Mouse (Mus musculus) forebrain, embryonic 16.5 days (tissue): Measurements from ENCODE around the gene Rab25. TPM values are rescaled to one million over a fixed set of nuclear protein-coding genes. Genes with fewer than 3 reads are reported as not detected.
A peak's percentile ranks its signal among the peaks of the same experiment; 100 is the strongest.

Source experiments
- ATAC-seq: fragments of 200-750 bp; cut with Nextera tagmentation; 2 replicates; pipeline ENCODE4 v1.8.0; 2017; ENCODE audit warnings: mild to moderate bottlenecking, moderate library complexity
- H3K27ac ChIP-seq: fragments of 300-500 bp; sonication (generic); 2 replicates; pipeline ENCODE4 v1.5.1; 2014; ENCODE audit warnings: low read length, control low read depth
- H3K27me3 ChIP-seq: fragments of 300-500 bp; sonication (generic); replicated peaks from 2 replicates; pipeline ENCODE4 v1.6.1; 2014; ENCODE audit warnings: low read length; ENCODE audit not compliant: control insufficient read depth, insufficient read depth
- H3K36me3 ChIP-seq: fragments of 300-500 bp; sonication (generic); 2 replicates; pipeline ENCODE4 v1.6.1; 2014; ENCODE audit not compliant: control insufficient read depth, insufficient read depth
- H3K4me1 ChIP-seq: fragments of 300-500 bp; sonication (generic); replicated peaks from 2 replicates; pipeline ENCODE4 v1.6.1; 2014; ENCODE audit warnings: low read length; ENCODE audit not compliant: control insufficient read depth, insufficient read depth
- H3K4me2 ChIP-seq: fragments of 300-500 bp; sonication (generic); 2 replicates; pipeline ENCODE4 v1.6.1; 2014; ENCODE audit warnings: mild to moderate bottlenecking, low read length, control low read depth
- H3K4me3 ChIP-seq: fragments of 300-500 bp; sonication (generic); replicated peaks from 2 replicates; pipeline ENCODE4 v1.5.1; 2014; ENCODE audit warnings: mild to moderate bottlenecking, low read length, control low read depth
- H3K9ac ChIP-seq: fragments of 300-500 bp; sonication (generic); replicated peaks from 2 replicates; pipeline ENCODE4 v1.6.1; 2014; ENCODE audit warnings: low read depth, low read length, control low read depth
- H3K9me3 ChIP-seq: fragments of 300-500 bp; sonication (generic); 2 replicates; pipeline ENCODE4 v1.6.1; 2016; ENCODE audit warnings: low read length; ENCODE audit not compliant: control insufficient read depth
- WGBS: fragments of 180-500 bp; shearing (Covaris S2); extraction: QIAGEN DNeasy Blood & Tissue Kit; methylation state at CpG from one replicate; pipeline ENCODE4 v1.1.7; 2014; 5-methylcytosine and 5-hydroxymethylcytosine counted together
- polyA plus RNA-seq: library from polyadenylated mRNA; unstranded; fragments of >200 nt; fragmentation: Nextera tagmentation; extraction: Ambion mirVana; gene quantifications from 2 replicates; pipeline ENCODE4 v1.2.1, GENCODE M21; 2015

Gene Rab25
- polyA plus RNA-seq, 1 experiment from 2014 or later = not detected

- no peaks in the 10 kb centered on the region for H3K9me3 ChIP-seq
- WGBS = 9% methylated on average over 9 of the region's 9 CpGs
- H3K4me3 ChIP-seq = no peak overlapping the region
- peaks cover 15% of the 10 kb centered on the region for H3K36me3 ChIP-seq
- H3K27me3 ChIP-seq = no peaks in the 10 kb centered on the region
- H3K4me1 ChIP-seq = peaks cover 80% of the 10 kb centered on the region
- H3K4me2 ChIP-seq = no peak overlapping the region; the same call in 1 of the 2 replicates
- peak overlapping the region; percentile 62; the same call in 1 of the 2 replicates for H3K27ac ChIP-seq
- no peak for ATAC-seq
- 0 out of 2 replicates have a peak overlapping the region, but pooled peaks have one; percentile 10 for H3K9ac ChIP-seq
Measured at GRCm38 (mm10) chr3:88538271-88539145, 9.6 kb downstream of the Rab25 start.

- Histone ChIP-seq H3K9me3 (no peaks in the 10 kb centered on the region), H3K4me1 (peaks cover 75% of the 10 kb centered on the region), H3K4me2 (peak overlapping the region; percentile 83), H3K27ac (no peak overlapping the region), H3K27me3 (no peaks in the 10 kb centered on the region), H3K36me3 (peaks cover 15% of the 10 kb centered on the region), H3K9ac (peak overlapping the region; percentile 96; the same call in 1 of the 2 replicates), H3K4me3 (peak overlapping the region; percentile 90; the same call in 1 of the 2 replicates)
- ATAC-seq = no peak
- WGBS = 59% methylated on average over 6 of the region's 6 CpGs
Measured at GRCm38 (mm10) chr3:88537146-88537545, 11.0 kb downstream of the Rab25 start.

- Histone ChIP-seq H3K27ac (peak overlapping the region; percentile 38; the same call in 1 of the 2 replicates), H3K4me3 (peak overlapping the region; percentile 90), H3K9ac (peak overlapping the region; percentile 96), H3K27me3 (no peaks in the 10 kb centered on the region), H3K9me3 (no peaks in the 10 kb centered on the region), H3K36me3 (peaks cover 15% of the 10 kb centered on the region), H3K4me1 (peaks cover 67% of the 10 kb centered on the region), H3K4me2 (peak overlapping the region; percentile 83)
- 2% methylated on average over 63 of the region's 64 CpGs for WGBS
- no peak for ATAC-seq
Measured at GRCm38 (mm10) chr3:88536103-88536930, 11.8 kb downstream of the Rab25 start.

GRCm38 (mm10) chr3:88535527-88535926 lies 12.6 kb downstream of the Rab25 start:
- ATAC-seq = no peak
- Histone ChIP-seq H3K36me3 (peaks cover 15% of the 10 kb centered on the region), H3K27me3 (no peaks in the 10 kb centered on the region), H3K27ac (no peak overlapping the region; the same call in 1 of the 2 replicates), H3K9ac (peak overlapping the region; percentile 96), H3K9me3 (no peaks in the 10 kb centered on the region), H3K4me1 (peaks cover 63% of the 10 kb centered on the region), H3K4me2 (peak overlapping the region; percentile 83), H3K4me3 (peak overlapping the region; percentile 90)
- WGBS = 10% methylated on average over 4 of the region's 4 CpGs

GRCm38 (mm10) chr3:88535005-88535404 lies 13.1 kb downstream of the Rab25 start:
- Histone ChIP-seq H3K36me3 (peaks cover 15% of the 10 kb centered on the region), H3K4me3 (peak overlapping the region; percentile 90), H3K9ac (peak overlapping the region; percentile 96), H3K27ac (peak overlapping the region; percentile 29), H3K4me1 (peaks cover 63% of the 10 kb centered on the region), H3K27me3 (no peaks in the 10 kb centered on the region), H3K9me3 (no peaks in the 10 kb centered on the region), H3K4me2 (peak overlapping the region; percentile 83)
- WGBS = 5% methylated on average over 3 of the region's 3 CpGs
- ATAC-seq = no peak

GRCm38 (mm10) chr3:88533706-88534105 lies 14.4 kb downstream of the Rab25 start:
- ATAC-seq = no peak
- peaks cover 67% of the 10 kb centered on the region for H3K4me1 ChIP-seq
- 0% methylated on average over 5 of the region's 5 CpGs for WGBS

GRCm38 (mm10) chr3:88532689-88533511 lies 15.2 kb downstream of the Rab25 start:
- under 1% methylated on average over 35 of the region's 40 CpGs for WGBS
- Histone ChIP-seq H3K27me3 (no peaks in the 10 kb centered on the region), H3K36me3 (peaks cover 12% of the 10 kb centered on the region), H3K4me2 (peak overlapping the region; percentile 83), H3K4me1 (peaks cover 65% of the 10 kb centered on the region), H3K9ac (peak overlapping the region; percentile 96), H3K27ac (peak overlapping the region; percentile 99), H3K4me3 (peak overlapping the region; percentile 90), H3K9me3 (no peaks in the 10 kb centered on the region)
- peak; percentile 39 for ATAC-seq

More at GRCm38 (mm10) chr3:88533706-88534105, 14.4 kb downstream of the Rab25 start:
- H3K27ac ChIP-seq = peak overlapping the region; percentile 99
- peak overlapping the region; percentile 96 for H3K9ac ChIP-seq
- no peaks in the 10 kb centered on the region for H3K9me3 ChIP-seq
- H3K27me3 ChIP-seq = no peaks in the 10 kb centered on the region
- H3K4me3 ChIP-seq = peak overlapping the region; percentile 90
- peak overlapping the region; percentile 83 for H3K4me2 ChIP-seq
- peaks cover 13% of the 10 kb centered on the region for H3K36me3 ChIP-seq

- H3K9me3 ChIP-seq = no peaks in the 10 kb centered on the region
- H3K27me3 ChIP-seq = no peaks in the 10 kb centered on the region
- peak within 1 kb of the TSS; percentile 96 for H3K9ac ChIP-seq
- H3K36me3 ChIP-seq = peaks cover 8% of the 10 kb centered on the region; the same call in 1 of the 2 replicates
- WGBS = 1% methylated on average over 16 of the region's 31 CpGs
- peak within 1 kb of the TSS; percentile 99 for H3K27ac ChIP-seq
- H3K4me2 ChIP-seq = peak within 1 kb of the TSS; percentile 94
- peak within 1 kb of the TSS; percentile 90 for H3K4me3 ChIP-seq
- H3K4me1 ChIP-seq = peaks cover 65% of the 10 kb centered on the region
- ATAC-seq = no peak; the same call in 1 of the 2 replicates
Measured at GRCm38 (mm10) chr3:88532299-88532674, 15.8 kb downstream of the Rab25 start, which contains the start of gene Mex3a. Gene Mex3a (plus strand): TSS chr3:88532395.
